ENCODE assay signal across 9 mouse cellular contexts in the genomic region with DNA sequence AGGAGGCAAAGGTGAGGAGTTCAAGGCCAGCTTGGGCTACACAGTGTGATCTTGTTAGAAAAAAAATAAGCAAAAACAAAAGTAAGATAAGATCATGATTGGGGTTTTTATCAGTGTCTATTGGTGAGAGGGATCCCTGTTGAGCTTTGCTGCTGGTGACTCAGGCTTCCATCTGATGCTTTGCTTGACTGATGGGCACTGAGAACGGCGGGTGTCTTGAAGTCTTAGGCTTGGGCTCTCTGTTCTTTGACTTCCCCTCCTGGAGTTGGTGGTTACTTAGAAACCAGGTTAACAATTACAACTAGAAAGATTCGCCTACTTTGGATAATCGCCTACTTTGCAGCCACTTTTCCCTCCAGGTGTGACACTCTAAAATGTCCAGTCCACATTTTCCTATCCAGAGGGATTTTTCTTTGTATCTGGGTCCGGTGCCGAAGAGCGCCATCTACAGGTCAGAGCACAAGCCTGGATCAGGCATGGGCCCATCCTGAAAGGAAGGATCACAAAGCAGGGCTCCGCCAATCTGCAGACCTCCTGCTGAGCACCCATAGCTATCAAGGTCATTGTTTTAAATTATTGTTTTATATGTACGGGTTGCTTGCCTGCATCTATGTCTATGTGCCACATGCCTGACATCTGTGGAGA. TPM values are rescaled to one million over a fixed set of nuclear protein-coding genes. Genes with fewer than 3 reads are reported as not detected.
DNase-seq lines count a peak whose midpoint lies in the region; ATAC-seq and TF ChIP-seq lines count a peak whose summit lies in the region.
"Had no signal": no experiment of that assay in that cellular context is flagged by ENCODE, and none has a peak within 500 bp of the region (broad histone marks: within the 10 kb centered on the region; RNA-seq: fewer than 3 reads in every experiment).

No protein-coding gene starts in this region.

- 72% methylated on average over 9 of the region's 9 CpGs for WGBS in heart, adult 2 months

- no peak for TF ChIP-seq EP300 in heart, adult 2 months (IDR thresholded peaks at IDR 0.05; ENCODE audit: insufficient read depth, low read depth, low read length)

- H3K4me3 ChIP-seq in heart, adult 2 months, result no peak overlapping the region
- H3K4me3 ChIP-seq: heart, embryonic 13.5 days had no signal

- H3K4me1 ChIP-seq in heart, adult 2 months (ENCODE audit: control insufficient read depth, insufficient read depth, low read length), result peaks cover 2% of the 10 kb centered on the region; the same call in 1 of the 2 replicates

- H3K9ac ChIP-seq in heart, adult 2 months (ENCODE audit: low read depth, low read length), result no peak overlapping the region
- H3K9ac ChIP-seq: heart, embryonic 13.5 days had no signal

- no peaks in the 10 kb centered on the region; the same call in 1 of the 2 replicates for H3K36me3 ChIP-seq in heart, adult 2 months (ENCODE audit: control insufficient read depth, insufficient read depth, low read length)
- H3K36me3 ChIP-seq: heart, embryonic 13.5 days had no signal

- no peak for ATAC-seq in cerebellum, adult (ENCODE audit: insufficient number of reproducible peaks, low FRiP score, low TSS enrichment)

- no peaks in the 10 kb centered on the region for H3K27me3 ChIP-seq in heart, adult 2 months (ENCODE audit: control insufficient read depth, insufficient read depth, low read length)
- H3K27me3 ChIP-seq: heart, embryonic 13.5 days had no signal

- intact Hi-C loops in heart, adult 2 months (cut with DNase I), result loop anchor here (5.0 kb wide), 2 partner anchors 44 to 99 kb away; no protein-coding TSS in a partner anchor
- intact Hi-C loops in heart, postnatal 25 days (cut with DNase I), result loop anchor here (5.0 kb wide), 3 partner anchors 54 to 99 kb away; no protein-coding TSS in a partner anchor
- intact Hi-C loops in left cerebral cortex, postnatal 10 days (cut with DNase I), result no loop called here

- TF ChIP-seq POLR2A in heart, adult 2 months (IDR thresholded peaks at IDR 0.05; ENCODE audit: insufficient read depth, low read depth, low read length), result no peak

- no peaks in the 10 kb centered on the region for H3K79me2 ChIP-seq in heart, adult 2 months (replicated peaks; ENCODE audit: control insufficient read depth, insufficient read depth, low read length)

- TF ChIP-seq CTCF in heart, adult 2 months (IDR thresholded peaks at IDR 0.05), result peak; percentile 74

- peak in 1 of 2 experiments; percentile 43 for DNase-seq in heart, adult 2 months
- DNase-seq in heart, postnatal 25 days (ENCODE audit: low spot score), result no peak
- DNase-seq in thymus, postnatal 14 days, result peak; percentile 39
- DNase-seq in thymus, adult 18-20 months, result no peak
- DNase-seq in induced T-regulatory cell, adult 2 months (ENCODE audit: low read depth), result peak; percentile 88
- DNase-seq in testis, postnatal 10 days (ENCODE audit: low spot score), result peak; percentile 74
- DNase-seq in left cerebral cortex, postnatal 10 days (ENCODE audit: extremely low spot score in 1 of 2, low spot score in 2 of 2), result no peak

- H3K27ac ChIP-seq in heart, adult 2 months, result no peak overlapping the region
- H3K27ac ChIP-seq: heart, embryonic 13.5 days had no signal

RNA-seq across cellular contexts. Expression of gene Ripor2, which starts 34.1 kb away (rescaled TPM):
- total RNA-seq in heart, adult 2 months (2021), result 1 to 10 TPM; 7.4 to 8.2 TPM
- polyA plus RNA-seq in heart, adult 2 months (2012; rRNA removed), result 4.7 and 5.5 TPM in 2 replicates
- total RNA-seq in heart, postnatal 25 days (2021), result 1 to 10 TPM; 5.3 to 7.2 TPM
- 10 to 100 TPM; 69.2 to 71.9 TPM for total RNA-seq in left cerebral cortex, postnatal 10 days (2021)

Comparison
In these comparisons a context has a peak if more than half of its experiments do, and no peak if none do; other contexts are left out.
1. DNase-seq: peak in thymus, postnatal 14 days (single experiment), induced T-regulatory cell, adult 2 months (single experiment) and testis, postnatal 10 days (single experiment); none in heart, postnatal 25 days (single experiment), thymus, adult 18-20 months (0 of 2) and left cerebral cortex, postnatal 10 days (0 of 2).
2. RNA of gene Ripor2, which starts 34.1 kb away (total RNA-seq): 69.2 to 71.9 TPM in left cerebral cortex, postnatal 10 days; 7.4 to 8.2 TPM in heart, adult 2 months and 5.3 to 7.2 TPM in heart, postnatal 25 days; every median in the first group is over 4 times any median in the second.